Mouse (Mus musculus) midbrain, embryonic 11.5 days (tissue): Measurements from ENCODE around the gene Man2a2. TPM values are rescaled to one million over a fixed set of nuclear protein-coding genes. Genes with fewer than 3 reads are reported as not detected.
"Not testable (repeated sequence)": the region's sequence is repeated elsewhere in the genome, so short reads cannot be mapped to it uniquely, and the experiment has no call there.

Experiments
- ATAC-seq: fragments of 200-750 bp; cut with Nextera tagmentation; 2 replicates; pipeline ENCODE4 v1.8.0; 2017; ENCODE audit warnings: moderate TSS enrichment, moderate library complexity; ENCODE audit not compliant: low FRiP score
- DNase-seq: peaks from one replicate; pipeline ENCODE4 v3.0.0; 2015; ENCODE audit warnings: low spot score; ENCODE audit errors: missing footprints
- H3K27ac ChIP-seq: fragments of 300-500 bp; sonication (generic); 2 replicates; pipeline ENCODE4 v1.5.1; 2014; ENCODE audit warnings: low read depth, low read length
- H3K27me3 ChIP-seq: fragments of 300-500 bp; sonication (generic); 2 replicates; pipeline ENCODE4 v1.6.1; 2014; ENCODE audit warnings: mild to moderate bottlenecking, low read length, moderate library complexity, mixed read lengths; ENCODE audit not compliant: control insufficient read depth, insufficient read depth
- H3K36me3 ChIP-seq: fragments of 300-500 bp; sonication (generic); 2 replicates; pipeline ENCODE4 v1.6.1; 2014; ENCODE audit warnings: mild to moderate bottlenecking, low read length, moderate library complexity, mixed read lengths; ENCODE audit not compliant: control insufficient read depth, insufficient read depth
- H3K4me1 ChIP-seq: fragments of 300-500 bp; sonication (generic); 2 replicates; pipeline ENCODE4 v1.6.1; 2014; ENCODE audit warnings: low read length; ENCODE audit not compliant: control insufficient read depth, insufficient read depth
- H3K4me2 ChIP-seq: fragments of 300-500 bp; sonication (generic); 2 replicates; pipeline ENCODE4 v1.6.1; 2014; ENCODE audit warnings: mild to moderate bottlenecking, moderate library complexity
- H3K4me3 ChIP-seq: fragments of 300-500 bp; sonication (generic); 2 replicates; pipeline ENCODE4 v1.5.1; 2014; ENCODE audit warnings: low read depth, low read length
- H3K9ac ChIP-seq: fragments of 300-500 bp; sonication (generic); 2 replicates; pipeline ENCODE4 v1.6.1; 2014; ENCODE audit warnings: low read length
- H3K9me3 ChIP-seq: fragments of 300-500 bp; sonication (generic); 2 replicates; pipeline ENCODE4 v1.6.1; 2016; ENCODE audit warnings: low read length; ENCODE audit not compliant: control insufficient read depth
- WGBS: fragments of 180-500 bp; shearing (Covaris S2); extraction: QIAGEN DNeasy Blood & Tissue Kit; methylation state at CpG from one replicate; pipeline ENCODE4 v1.1.7; 2014; 5-methylcytosine and 5-hydroxymethylcytosine counted together
- polyA plus RNA-seq: library from polyadenylated mRNA; unstranded; fragments of >200 nt; fragmentation: Nextera tagmentation; extraction: Ambion mirVana; gene quantifications from 2 replicates; pipeline ENCODE4 v1.2.1, GENCODE M21; 2014

The Man2a2 gene
- polyA plus RNA-seq, 1 experiment from 2014 or later = 6.9 TPM

DNA sequence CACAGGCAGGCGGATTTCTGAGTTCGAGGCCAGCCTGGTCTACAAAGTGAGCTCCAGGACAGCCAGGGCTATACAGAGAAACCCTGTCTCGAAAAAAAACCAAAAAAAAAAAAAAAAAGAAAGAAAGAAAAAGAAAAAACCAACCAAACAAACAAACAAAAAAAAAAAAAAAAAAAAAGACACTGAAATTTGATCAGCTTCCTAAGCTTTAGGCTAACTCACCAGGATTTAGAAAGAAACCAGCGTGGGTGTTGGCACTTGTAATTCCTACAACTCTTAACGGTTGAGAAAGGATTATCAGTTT is 46.4 kb downstream of the Man2a2 start:
- H3K4me2 ChIP-seq = peak overlapping the region; percentile 69
- not testable (repeated sequence) for DNase-seq, H3K9ac ChIP-seq, H3K27me3 ChIP-seq, H3K4me1 ChIP-seq, H3K9me3 ChIP-seq, H3K27ac ChIP-seq, H3K4me3 ChIP-seq, ATAC-seq
- WGBS = 55% methylated on average over 5 of the region's 5 CpGs
- H3K36me3 ChIP-seq = peaks cover 30% of the 10 kb centered on the region

DNA sequence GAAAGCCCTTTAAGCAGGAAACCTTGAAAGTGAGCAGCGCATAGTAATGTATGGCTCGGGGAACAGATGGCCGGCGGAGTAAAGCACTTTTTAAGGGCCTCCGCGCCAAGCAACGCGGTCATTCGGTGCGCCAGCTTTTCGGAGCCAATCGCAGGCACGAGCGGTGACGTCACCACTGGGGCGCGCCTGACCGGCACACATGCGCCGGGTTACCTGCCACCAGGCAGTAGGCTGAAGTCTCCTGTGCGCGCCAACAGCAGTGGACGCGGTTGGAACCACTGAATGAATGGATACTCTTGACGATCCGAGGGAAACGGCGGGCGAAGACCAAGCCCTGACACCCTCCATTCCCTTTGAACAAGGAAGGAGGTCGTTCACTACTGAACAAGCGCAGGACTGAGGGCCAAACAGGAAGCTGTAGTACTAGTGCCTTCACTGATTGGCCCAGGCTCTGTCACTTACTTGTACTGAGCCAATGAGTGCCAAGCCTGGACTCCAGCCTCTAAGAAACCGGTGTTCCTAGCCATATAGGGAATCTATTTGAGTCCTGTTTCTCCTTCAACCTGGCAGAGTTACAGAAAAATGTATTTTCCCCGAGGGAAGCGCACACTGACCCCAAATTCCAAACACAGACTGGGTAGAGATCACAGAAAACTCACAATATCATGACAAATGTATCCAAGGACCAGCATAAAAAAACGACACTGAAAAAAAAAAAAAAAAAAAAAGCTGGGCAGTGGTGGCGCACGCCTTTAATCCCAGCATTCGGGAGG is 46.9 kb downstream of the Man2a2 start, which contains the start of gene Rccd1:
Gene Rccd1 (minus strand): TSS at position 412 of the 773 bp plus-strand sequence.
- no peaks in the 10 kb centered on the region for H3K9me3 ChIP-seq
- H3K27ac ChIP-seq = peak within 1 kb of the TSS; percentile 69

GRCm38 (mm10) chr7:80323336-80323735 is 47.8 kb downstream of the Man2a2 start:
- ATAC-seq (no peak), DNase-seq (no peak)
- H3K9me3 ChIP-seq = no peaks in the 10 kb centered on the region
- H3K4me1 ChIP-seq = peaks cover 9% of the 10 kb centered on the region; the same call in 1 of the 2 replicates
- peak overlapping the region; percentile 64 for H3K4me3 ChIP-seq
- H3K4me2 ChIP-seq = peak overlapping the region; percentile 69
- H3K36me3 ChIP-seq = peaks cover 23% of the 10 kb centered on the region
- no peak overlapping the region for H3K27ac ChIP-seq
- 27% methylated on average over 8 of the region's 8 CpGs for WGBS
- H3K9ac ChIP-seq = peak overlapping the region; percentile 84
- no peaks in the 10 kb centered on the region for H3K27me3 ChIP-seq

More for the DNA sequence above, 46.9 kb downstream of the Man2a2 start, which contains the start of gene Rccd1:
- DNase-seq (peak; percentile 99), ATAC-seq (peak; percentile 99)
- Histone ChIP-seq H3K4me2 (peak within 1 kb of the TSS; percentile 69), H3K4me1 (peaks cover 9% of the 10 kb centered on the region; the same call in 1 of the 2 replicates), H3K36me3 (peaks cover 26% of the 10 kb centered on the region), H3K27me3 (no peaks in the 10 kb centered on the region), H3K9ac (peak within 1 kb of the TSS; percentile 84), H3K4me3 (peak within 1 kb of the TSS; percentile 64)
- WGBS = 3% methylated on average over 38 of the region's 38 CpGs

- H3K9ac ChIP-seq = no peak overlapping the region
- H3K4me2 ChIP-seq = no peak overlapping the region
- 87% methylated on average over 19 of the region's 19 CpGs for WGBS
- H3K4me1 ChIP-seq = peaks cover 9% of the 10 kb centered on the region; the same call in 1 of the 2 replicates
- H3K36me3 ChIP-seq = peaks cover 12% of the 10 kb centered on the region
- DNase-seq (no peak), ATAC-seq (no peak)
- no peak overlapping the region for H3K4me3 ChIP-seq
- H3K27me3 ChIP-seq = no peaks in the 10 kb centered on the region
- no peak overlapping the region for H3K27ac ChIP-seq
- H3K9me3 ChIP-seq = no peaks in the 10 kb centered on the region
Measured at GRCm38 (mm10) chr7:80319846-80320496, 51.2 kb downstream of the Man2a2 start.

- H3K4me1 ChIP-seq = peaks cover 9% of the 10 kb centered on the region; the same call in 1 of the 2 replicates
- ATAC-seq (no peak), DNase-seq (no peak)
- no peaks in the 10 kb centered on the region for H3K9me3 ChIP-seq
- no peak overlapping the region for H3K4me3 ChIP-seq
- 94% methylated on average over 4 of the region's 4 CpGs for WGBS
- H3K27ac ChIP-seq = no peak overlapping the region
- H3K4me2 ChIP-seq = no peak overlapping the region
- H3K27me3 ChIP-seq = no peaks in the 10 kb centered on the region
- H3K9ac ChIP-seq = no peak overlapping the region
- peaks cover 23% of the 10 kb centered on the region for H3K36me3 ChIP-seq
Measured at GRCm38 (mm10) chr7:80318670-80319069, 52.5 kb downstream of the Man2a2 start.

- ATAC-seq = no peak
Measured at GRCm38 (mm10) chr7:80317439-80318115, 53.6 kb downstream of the Man2a2 start.

DNA sequence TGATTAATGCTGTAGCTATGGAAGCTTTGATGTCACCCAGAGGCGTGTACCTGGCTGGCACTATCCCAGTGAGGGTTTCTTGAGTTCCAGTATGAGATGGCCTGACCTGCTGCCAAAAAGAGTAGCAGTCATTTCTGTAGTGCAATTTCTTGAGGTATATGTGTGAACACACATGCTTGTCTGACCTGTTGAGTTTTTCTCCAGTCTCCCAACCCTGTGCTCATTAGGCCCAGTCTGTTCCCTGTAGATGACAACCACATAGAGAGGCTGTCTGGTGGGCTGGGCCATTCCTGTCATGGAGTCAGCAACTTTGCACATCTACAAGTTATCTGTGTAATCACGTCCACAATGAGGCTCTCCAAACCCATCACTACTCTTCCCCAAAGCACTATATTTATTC is 55.4 kb downstream of the Man2a2 start:
- ATAC-seq (no peak), DNase-seq (no peak)
- no peaks in the 10 kb centered on the region for H3K27me3 ChIP-seq
- no peaks in the 10 kb centered on the region for H3K9me3 ChIP-seq
- no peaks in the 10 kb centered on the region for H3K4me1 ChIP-seq
- 83% methylated on average over 2 of the region's 2 CpGs for WGBS
- H3K9ac ChIP-seq = no peak overlapping the region
- H3K4me3 ChIP-seq = no peak overlapping the region
- no peak overlapping the region for H3K4me2 ChIP-seq
- peaks cover 40% of the 10 kb centered on the region for H3K36me3 ChIP-seq
- no peak overlapping the region for H3K27ac ChIP-seq

More at GRCm38 (mm10) chr7:80317439-80318115, 53.6 kb downstream of the Man2a2 start:
- H3K9me3 ChIP-seq = no peaks in the 10 kb centered on the region
- H3K4me3 ChIP-seq = no peak overlapping the region
- H3K4me2 ChIP-seq = no peak overlapping the region
- no peak for DNase-seq
- H3K4me1 ChIP-seq = no peaks in the 10 kb centered on the region; the same call in 1 of the 2 replicates
- peaks cover 34% of the 10 kb centered on the region for H3K36me3 ChIP-seq
- H3K27ac ChIP-seq = no peak overlapping the region
- H3K9ac ChIP-seq = no peak overlapping the region
- no peaks in the 10 kb centered on the region for H3K27me3 ChIP-seq
- 69% methylated on average over 1 of the region's 1 CpGs for WGBS

- WGBS = 89% methylated on average over 7 of the region's 7 CpGs
- no peaks in the 10 kb centered on the region for H3K4me1 ChIP-seq
- H3K27ac ChIP-seq = no peak overlapping the region
- no peak overlapping the region for H3K4me3 ChIP-seq
- DNase-seq = no peak
- H3K9ac ChIP-seq = no peak overlapping the region
- H3K9me3 ChIP-seq = no peaks in the 10 kb centered on the region
- no peak for ATAC-seq
- H3K4me2 ChIP-seq = no peak overlapping the region
- no peaks in the 10 kb centered on the region for H3K27me3 ChIP-seq
- peaks cover 37% of the 10 kb centered on the region for H3K36me3 ChIP-seq
Measured at GRCm38 (mm10) chr7:80310771-80311170, 60.4 kb downstream of the Man2a2 start.

GRCm38 (mm10) chr7:80307766-80308165 is 63.4 kb downstream of the Man2a2 start:
- DNase-seq = no peak
- H3K9ac ChIP-seq = no peak overlapping the region
- H3K36me3 ChIP-seq = peaks cover 30% of the 10 kb centered on the region
- no peaks in the 10 kb centered on the region for H3K4me1 ChIP-seq
- H3K27ac ChIP-seq = no peak overlapping the region
- no peak for ATAC-seq
- no peaks in the 10 kb centered on the region for H3K9me3 ChIP-seq
- WGBS = 88% methylated on average over 3 of the region's 3 CpGs
- H3K27me3 ChIP-seq = no peaks in the 10 kb centered on the region
- H3K4me2 ChIP-seq = no peak overlapping the region
- no peak overlapping the region for H3K4me3 ChIP-seq
